Mouse (Mus musculus) adrenal gland, postnatal 10 days (tissue): ENCODE results near the gene Zfp422. TPM values are rescaled to one million over a fixed set of nuclear protein-coding genes. Genes with fewer than 3 reads are reported as not detected.

Experiments used
- microRNA-seq: library from miRNA; unstranded; fragments of <30 nt; microRNA quantifications from one replicate; pipeline ENCODE4 v1.2.0, GENCODE M21; 2021
- total RNA-seq, 2 experiments: library from RNA; stranded (reverse); gene quantifications; 2 replicates each; pipeline ENCODE4 v1.2.3; 2021

Zfp422 gene
- total RNA-seq, 2 experiments from 2014 or later, result 26.2 to 27.4 TPM

Small RNA genes lying within 50 kb of the gene (microRNA-seq; reads per million reads assigned to microRNA genes)
- gene Mir7043, result not detected

Other genes starting within 250 kb of the Zfp422 start
- gene Alox5, start 167.8 kb downstream of the Zfp422 start, total RNA-seq, result 1 to 10 TPM; 2.1 TPM
- gene Olfr211, start 139.9 kb downstream of the Zfp422 start, total RNA-seq, result not detected
- gene Olfr212, start 122.5 kb downstream of the Zfp422 start, total RNA-seq, result not detected
- gene Olfr213, start 90.5 kb downstream of the Zfp422 start, total RNA-seq, result not detected
- 1 to 10 TPM; 2.6 to 4.9 TPM for gene Gm5580, start 77.9 kb downstream of the Zfp422 start, total RNA-seq
- not detected for gene Olfr214, start 74.8 kb downstream of the Zfp422 start, total RNA-seq
- gene Olfr215, start 44.8 kb downstream of the Zfp422 start, total RNA-seq, result not detected
- 100 to 1,000 TPM in 1 of 2 experiments, 10 to 100 TPM in 1; 27.8 to 111 TPM for gene Depp1, start 21.6 kb upstream of the Zfp422 start, total RNA-seq
- gene Rassf4, start 45.0 kb upstream of the Zfp422 start, total RNA-seq, result 1 to 10 TPM; 6.0 to 6.3 TPM
- gene Tmem72, start 87.9 kb upstream of the Zfp422 start, total RNA-seq, result under 1 TPM; 0.09 to 0.33 TPM